Mouse (Mus musculus) liver, adult 2 months (tissue): ENCODE measurements around the gene Slc48a1.

Experiments
- CTCF ChIP-seq: fragments of 200-500 bp; IDR thresholded peaks from 2 replicates; pipeline ENCODE4 v1.5.1; 2011; ENCODE audit warnings: low read depth, low read length, control low read depth
- POLR2A ChIP-seq: fragments of 200-500 bp; IDR thresholded peaks from 2 replicates; pipeline ENCODE4 v1.6.1; 2011; ENCODE audit warnings: low read length, control low read depth; ENCODE audit not compliant: insufficient read depth; ENCODE audit errors: extremely low read depth

- TF ChIP-seq CTCF (no peak), POLR2A (no peak)
These were observed 48.0 kb upstream of the Slc48a1 start for GRCm38 (mm10) chr15:97730365-97730764.
